Mouse (Mus musculus): ENCODE results near the gene Syne1.

DNA sequence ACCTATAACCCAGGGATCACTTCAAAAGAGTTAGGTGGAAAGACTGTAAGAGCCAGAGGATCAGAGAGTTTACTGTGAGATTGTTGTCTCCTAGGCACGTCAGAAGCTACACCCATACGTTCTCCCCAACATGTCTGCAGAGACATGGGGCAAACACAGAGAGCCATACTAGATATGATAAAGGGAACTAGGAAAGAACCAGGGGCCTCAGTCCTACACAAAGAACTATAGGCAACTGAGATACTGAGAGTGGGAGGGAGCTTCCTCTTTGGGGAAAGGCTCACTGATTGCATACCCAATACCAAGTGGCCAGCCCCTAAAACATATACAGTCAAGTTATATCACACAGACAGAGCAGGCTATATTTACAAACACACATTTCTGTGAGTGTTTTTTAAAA, 491.3 kb downstream of the Syne1 start:
- no peak for TF ChIP-seq MAFK (IDR thresholded peaks at IDR 0.05; ENCODE audit: insufficient read depth, low read depth, low read length)
- no peak for TF ChIP-seq CHD2 (IDR thresholded peaks at IDR 0.05; ENCODE audit: low read depth, low read length)
- TF ChIP-seq ZNF384 (IDR thresholded peaks at IDR 0.05; ENCODE audit: low read depth, low read length) = no peak
